Mouse (Mus musculus): ENCODE data around the gene Mxra7. TPM values are rescaled to one million over a fixed set of nuclear protein-coding genes. Genes with fewer than 3 reads are reported as not detected.
"Not testable (repeated sequence)": the region's sequence is repeated elsewhere in the genome, so short reads cannot be mapped to it uniquely, and the experiment has no call there.

The Mxra7 gene
- polyA plus RNA-seq, 1 experiment, result 18.6 TPM

GRCm38 (mm10) chr11:116826550-116827504 lies 1.0 kb downstream of the Mxra7 start:
- no peaks in the 10 kb centered on the region for H3K36me3 ChIP-seq (ENCODE audit: control insufficient read depth, insufficient read depth, low read length)
- peak overlapping the region; percentile 51; the same call in 1 of the 2 replicates for H3K4me3 ChIP-seq (ENCODE audit: extremely low read depth, insufficient read depth, insufficient read length)
- no peak overlapping the region; the same call in 1 of the 2 replicates for H3K27ac ChIP-seq (ENCODE audit: insufficient read depth, low read length)
- TF ChIP-seq CTCF (IDR thresholded peaks at IDR 0.05; ENCODE audit: extremely low read depth, insufficient read depth, insufficient read length, insufficient replicate concordance) (no peak), POLR2A (IDR thresholded peaks at IDR 0.05; ENCODE audit: low read depth, low read length) (no peak)
- H3K4me1 ChIP-seq (ENCODE audit: control insufficient read depth, insufficient read depth, insufficient read length), result peaks cover 6% of the 10 kb centered on the region; the same call in 1 of the 2 replicates
- DNase-seq (ENCODE audit: low read depth in 1 of 2, low spot score in 2 of 2), result no peak
- H3K27me3 ChIP-seq (ENCODE audit: control insufficient read depth, insufficient read depth, low read length), result peaks cover 4% of the 10 kb centered on the region
- WGBS, result 71% methylated on average over 17 of the region's 17 CpGs

GRCm38 (mm10) chr11:116825230-116825629 lies 2.6 kb downstream of the Mxra7 start:
- no peaks in the 10 kb centered on the region for H3K36me3 ChIP-seq (ENCODE audit: control insufficient read depth, insufficient read depth, low read length)
- H3K4me1 ChIP-seq (ENCODE audit: control insufficient read depth, insufficient read depth, insufficient read length), result peaks cover 6% of the 10 kb centered on the region; the same call in 1 of the 2 replicates
- no peak overlapping the region for H3K27ac ChIP-seq (ENCODE audit: insufficient read depth, low read length)
- H3K27me3 ChIP-seq (ENCODE audit: control insufficient read depth, insufficient read depth, low read length), result peaks cover 4% of the 10 kb centered on the region
- no peak overlapping the region for H3K4me3 ChIP-seq (ENCODE audit: extremely low read depth, insufficient read depth, insufficient read length)
- DNase-seq (ENCODE audit: low read depth in 1 of 2, low spot score in 2 of 2), result no peak
- WGBS, result 77% methylated on average over 3 of the region's 5 CpGs
- TF ChIP-seq CTCF (IDR thresholded peaks at IDR 0.05; ENCODE audit: extremely low read depth, insufficient read depth, insufficient read length, insufficient replicate concordance), result no peak
- no peak for TF ChIP-seq POLR2A (IDR thresholded peaks at IDR 0.05; ENCODE audit: low read depth, low read length)

GRCm38 (mm10) chr11:116823885-116824284 lies 4.0 kb downstream of the Mxra7 start:
- H3K4me3 ChIP-seq (ENCODE audit: extremely low read depth, insufficient read depth, insufficient read length); H3K27ac ChIP-seq (ENCODE audit: insufficient read depth, low read length); H3K27me3 ChIP-seq (ENCODE audit: control insufficient read depth, insufficient read depth, low read length); H3K4me1 ChIP-seq (ENCODE audit: control insufficient read depth, insufficient read depth, insufficient read length); H3K36me3 ChIP-seq (ENCODE audit: control insufficient read depth, insufficient read depth, low read length); DNase-seq (ENCODE audit: low read depth in 1 of 2, low spot score in 2 of 2): not testable (repeated sequence)
- 92% methylated on average over 10 of the region's 10 CpGs for WGBS

GRCm38 (mm10) chr11:116823255-116823654 lies 4.6 kb downstream of the Mxra7 start:
- TF ChIP-seq CTCF (IDR thresholded peaks at IDR 0.05; ENCODE audit: extremely low read depth, insufficient read depth, insufficient read length, insufficient replicate concordance) (no peak), POLR2A (IDR thresholded peaks at IDR 0.05; ENCODE audit: low read depth, low read length) (no peak)
- peaks cover 4% of the 10 kb centered on the region; the same call in 1 of the 2 replicates for H3K4me1 ChIP-seq (ENCODE audit: control insufficient read depth, insufficient read depth, insufficient read length)
- H3K27ac ChIP-seq (ENCODE audit: insufficient read depth, low read length), result no peak overlapping the region
- no peak overlapping the region for H3K4me3 ChIP-seq (ENCODE audit: extremely low read depth, insufficient read depth, insufficient read length)
- 93% methylated on average over 2 of the region's 2 CpGs for WGBS
- no peak for DNase-seq (ENCODE audit: low read depth in 1 of 2, low spot score in 2 of 2)
- peaks cover 4% of the 10 kb centered on the region for H3K27me3 ChIP-seq (ENCODE audit: control insufficient read depth, insufficient read depth, low read length)
- H3K36me3 ChIP-seq (ENCODE audit: control insufficient read depth, insufficient read depth, low read length), result no peaks in the 10 kb centered on the region

GRCm38 (mm10) chr11:116822626-116823025 lies 5.2 kb downstream of the Mxra7 start:
- no peak for TF ChIP-seq POLR2A (IDR thresholded peaks at IDR 0.05; ENCODE audit: low read depth, low read length)
- TF ChIP-seq CTCF (IDR thresholded peaks at IDR 0.05; ENCODE audit: extremely low read depth, insufficient read depth, insufficient read length, insufficient replicate concordance), result no peak
- Histone ChIP-seq H3K27ac (ENCODE audit: insufficient read depth, low read length) (no peak overlapping the region), H3K4me1 (ENCODE audit: control insufficient read depth, insufficient read depth, insufficient read length) (no peaks in the 10 kb centered on the region), H3K27me3 (ENCODE audit: control insufficient read depth, insufficient read depth, low read length) (0 out of 2 replicates have a peak, but pooled peaks cover under 1% of the 10 kb centered on the region), H3K4me3 (ENCODE audit: extremely low read depth, insufficient read depth, insufficient read length) (no peak overlapping the region), H3K36me3 (ENCODE audit: control insufficient read depth, insufficient read depth, low read length) (no peaks in the 10 kb centered on the region)
- WGBS, result 97% methylated on average over 10 of the region's 10 CpGs
- DNase-seq (ENCODE audit: low read depth in 1 of 2, low spot score in 2 of 2), result no peak

GRCm38 (mm10) chr11:116822215-116822614 lies 5.6 kb downstream of the Mxra7 start:
- Histone ChIP-seq H3K4me3 (ENCODE audit: extremely low read depth, insufficient read depth, insufficient read length) (no peak overlapping the region), H3K36me3 (ENCODE audit: control insufficient read depth, insufficient read depth, low read length) (no peaks in the 10 kb centered on the region), H3K4me1 (ENCODE audit: control insufficient read depth, insufficient read depth, insufficient read length) (no peaks in the 10 kb centered on the region), H3K27me3 (ENCODE audit: control insufficient read depth, insufficient read depth, low read length) (no peaks in the 10 kb centered on the region), H3K27ac (ENCODE audit: insufficient read depth, low read length) (no peak overlapping the region)
- no peak for TF ChIP-seq POLR2A (IDR thresholded peaks at IDR 0.05; ENCODE audit: low read depth, low read length)
- no peak for TF ChIP-seq CTCF (IDR thresholded peaks at IDR 0.05; ENCODE audit: extremely low read depth, insufficient read depth, insufficient read length, insufficient replicate concordance)
- no peak for DNase-seq (ENCODE audit: low read depth in 1 of 2, low spot score in 2 of 2)
- WGBS, result 90% methylated on average over 10 of the region's 10 CpGs

All from spleen, adult 2 months (tissue).